Mouse (Mus musculus) ES-E14 (cell line): ENCODE measurements around the gene Gpam. TPM values are rescaled to one million over a fixed set of nuclear protein-coding genes. Genes with fewer than 3 reads are reported as not detected.

ENCODE experiments used
- DNase-seq: peaks from one replicate; pipeline ENCODE4 v3.0.0-alpha.2; 2013; ENCODE audit warnings: low read depth, low spot score
- H3K27ac ChIP-seq: 2 replicates; pipeline ENCODE4 v1.5.1; 2012; ENCODE audit warnings: low read depth, mild to moderate bottlenecking, low read length, moderate library complexity, mixed read lengths; ENCODE audit not compliant: poor library complexity, insufficient read depth, severe bottlenecking
- H3K36me3 ChIP-seq: 2 replicates; pipeline ENCODE4 v1.6.1; 2012; ENCODE audit warnings: mild to moderate bottlenecking, low read length, moderate library complexity, mixed read lengths; ENCODE audit not compliant: control insufficient read depth, poor library complexity, insufficient read depth, severe bottlenecking
- H3K4me1 ChIP-seq, 2 experiments: fragments of 150-350 bp in 1 of 2; sonication (generic) in 1 of 2; 2 replicates each; pipeline ENCODE4 v1.6.1; 2012; ENCODE audit warnings: low read length in 2 of 2, mild to moderate bottlenecking in 1 of 2, mixed read lengths in 1 of 2; ENCODE audit not compliant: control insufficient read depth in 2 of 2, insufficient read depth in 2 of 2, poor library complexity in 1 of 2
- H3K4me3 ChIP-seq, 2 experiments: fragments of 150-350 bp in 1 of 2; sonication (generic) in 1 of 2; 2 replicates each; pipeline ENCODE4 v1.5.1; 2012; ENCODE audit warnings: low read length in 2 of 2, low read depth in 1 of 2, mild to moderate bottlenecking in 1 of 2, mixed read lengths in 1 of 2; ENCODE audit not compliant: insufficient read depth in 1 of 2, poor library complexity in 1 of 2, severe bottlenecking in 1 of 2
- H3K9ac ChIP-seq: 2 replicates; pipeline ENCODE4 v1.6.1; 2012; ENCODE audit warnings: low read depth, mild to moderate bottlenecking, low read length, mixed read lengths; ENCODE audit not compliant: poor library complexity, insufficient read depth, severe bottlenecking
- H3K9me3 ChIP-seq: fragments of 150-350 bp; sonication (generic); 2 replicates; pipeline ENCODE4 v1.6.1; 2012; ENCODE audit warnings: low read depth, mild to moderate bottlenecking, low read length; ENCODE audit not compliant: control insufficient read depth, insufficient read depth
- CHD2 ChIP-seq: IDR thresholded peaks from 2 replicates; pipeline ENCODE4 v1.6.1; 2014; ENCODE audit warnings: mild to moderate bottlenecking, low read depth, low read length, inconsistent platforms
- HCFC1 ChIP-seq: IDR thresholded peaks from 2 replicates; pipeline ENCODE4 v1.6.1; 2012; ENCODE audit warnings: low read length, inconsistent platforms, borderline replicate concordance; ENCODE audit not compliant: insufficient read depth
- MAFK ChIP-seq: IDR thresholded peaks from 2 replicates; pipeline ENCODE4 v1.6.1; 2014; ENCODE audit warnings: mild to moderate bottlenecking, low read depth, low read length, inconsistent platforms; ENCODE audit not compliant: insufficient read depth
- ZC3H11A ChIP-seq: IDR thresholded peaks from 2 replicates; pipeline ENCODE4 v1.6.1; 2012; ENCODE audit warnings: low read depth, mild to moderate bottlenecking, inconsistent platforms, low read length, borderline replicate concordance
- ZNF384 ChIP-seq: IDR thresholded peaks from 2 replicates; pipeline ENCODE4 v1.6.1; 2012; ENCODE audit warnings: low read depth, low read length, inconsistent platforms
- in situ Hi-C, 2 experiments: fragments of 600-800 bp; cut with MboI; formaldehyde crosslinking; loops; one replicate each; pipeline ENCODE4 v1.15.1; 2025; ENCODE audit warnings: low sequenced_read_pairs in 2 of 2, inconsistent platforms in 1 of 2; ENCODE audit not compliant: unreplicated experiment in 2 of 2
- total RNA-seq: library from RNA; depleted of rRNA; stranded (reverse); fragments of 300-350 nt; gene quantifications from 2 replicates; pipeline ENCODE4 v1.2.3, GENCODE M21; 2012

The Gpam gene
- total RNA-seq, 1 experiment = 16.6 TPM

GRCm38 (mm10) chr19:55060964-55061363, 66.1 kb downstream of the Gpam start:
- H3K4me1 ChIP-seq = no peaks in the 10 kb centered on the region; a peak in 2 of 4 replicates
- no peak overlapping the region for H3K27ac ChIP-seq
- DNase-seq = peak; percentile 56
- H3K9ac ChIP-seq = no peak overlapping the region
- in situ Hi-C loops = loop anchor here (10.0 to 25.0 kb wide), 4 partner anchors 134 to 1406 kb away; partner anchors contain the start of gene Adra2a (in 1 of the 2)
- H3K36me3 ChIP-seq = no peaks in the 10 kb centered on the region
- TF ChIP-seq HCFC1 (no peak), ZC3H11A (peak; percentile 60; the same call in 1 of the 2 replicates)
- no peaks in the 10 kb centered on the region for H3K9me3 ChIP-seq
- no peak overlapping the region for H3K4me3 ChIP-seq

- no peak for DNase-seq
- H3K36me3 ChIP-seq = no peaks in the 10 kb centered on the region
- no peaks in the 10 kb centered on the region for H3K4me1 ChIP-seq
- no peak overlapping the region for H3K9ac ChIP-seq
- in situ Hi-C loops = loop anchor here in 1 of 2 experiments (25.0 kb wide), 1 partner anchor 1020 kb away; the partner anchor contains the start of gene Adra2a
- no peaks in the 10 kb centered on the region for H3K9me3 ChIP-seq
- no peak overlapping the region for H3K27ac ChIP-seq
- H3K4me3 ChIP-seq = no peak overlapping the region
- TF ChIP-seq MAFK (no peak), ZC3H11A (no peak), HCFC1 (no peak), CHD2 (no peak), ZNF384 (no peak)
These were observed 69.6 kb downstream of the Gpam start for GRCm38 (mm10) chr19:55057483-55057882.

GRCm38 (mm10) chr19:55055634-55056269, 71.3 kb downstream of the Gpam start:
- Histone ChIP-seq H3K4me1 (no peaks in the 10 kb centered on the region), H3K36me3 (no peaks in the 10 kb centered on the region), H3K4me3 (no peak overlapping the region), H3K9me3 (no peaks in the 10 kb centered on the region), H3K27ac (no peak overlapping the region), H3K9ac (no peak overlapping the region)
- TF ChIP-seq ZNF384 = no peak
- TF ChIP-seq CHD2 = no peak
- no peak for TF ChIP-seq ZC3H11A
- TF ChIP-seq HCFC1 = no peak
- TF ChIP-seq MAFK = peak; percentile 97
- DNase-seq = no peak
- in situ Hi-C loops = loop anchor here in 1 of 2 experiments (25.0 kb wide), 1 partner anchor 1018 kb away; the partner anchor contains the start of gene Adra2a

- no peak overlapping the region for H3K9ac ChIP-seq
- H3K9me3 ChIP-seq = no peaks in the 10 kb centered on the region
- H3K4me3 ChIP-seq = no peak overlapping the region
- no peak overlapping the region for H3K27ac ChIP-seq
- no peak for DNase-seq
- no peaks in the 10 kb centered on the region for H3K36me3 ChIP-seq
- TF ChIP-seq HCFC1 (no peak), ZNF384 (no peak), CHD2 (no peak), MAFK (no peak), ZC3H11A (no peak)
- H3K4me1 ChIP-seq = no peaks in the 10 kb centered on the region
- in situ Hi-C loops = loop anchor here in 1 of 2 experiments (25.0 kb wide), 1 partner anchor 1016 kb away; the partner anchor contains the start of gene Adra2a
These were observed 73.9 kb downstream of the Gpam start for GRCm38 (mm10) chr19:55053163-55053562.
